ENCODE assay signal across 8 mouse cellular contexts in the genomic region with DNA sequence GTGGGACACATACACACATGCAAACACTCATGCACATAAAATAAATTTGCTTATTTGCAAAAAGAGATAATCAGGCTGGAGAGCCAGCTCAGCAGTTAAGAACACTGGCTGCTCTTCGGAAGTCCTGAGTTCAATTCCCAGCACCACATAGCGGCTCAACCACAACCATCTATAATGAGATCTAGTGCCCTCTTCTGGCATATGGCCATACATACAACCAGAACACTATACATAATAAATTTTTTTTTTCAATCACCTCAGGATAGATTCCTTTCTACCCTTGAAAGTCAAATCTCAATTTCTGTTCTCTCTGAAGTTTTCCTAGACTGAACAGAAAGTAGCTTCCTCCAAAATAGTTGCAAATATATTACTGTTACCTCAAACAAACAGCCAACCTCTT. TPM values are rescaled to one million over a fixed set of nuclear protein-coding genes. Genes with fewer than 3 reads are reported as not detected.
A peak's percentile ranks its signal among the peaks of the same experiment; 100 is the strongest.
DNase-seq lines count a peak whose midpoint lies in the region; ATAC-seq and TF ChIP-seq lines count a peak whose summit lies in the region.

No protein-coding gene starts in this region.

- WGBS in heart, embryonic 12.5 days = 94% methylated on average over 2 of the region's 2 CpGs
- 98% methylated on average over 2 of the region's 2 CpGs for WGBS in hindbrain, embryonic 12.5 days
- 89% methylated on average over 2 of the region's 2 CpGs for WGBS in liver, postnatal 0 days (ENCODE audit: insufficient replicate concordance)

- DNase-seq in heart, postnatal 14 days = no peak
- DNase-seq in CH12.LX (ENCODE audit: extremely low read depth) = no peak
- no peak for DNase-seq in liver, postnatal 0 days
- no peak for DNase-seq in frontal cortex, adult 2 months (ENCODE audit: extremely low spot score in 1 of 2, low spot score in 1 of 2)
- DNase-seq in gastrocnemius, postnatal 25 days = no peak
- DNase-seq in left cerebral cortex, postnatal 36 days (ENCODE audit: low spot score in 2 of 2) = no peak

- H3K27ac ChIP-seq in heart, embryonic 12.5 days (ENCODE audit: poor library complexity, severe bottlenecking) = no peak overlapping the region
- H3K27ac ChIP-seq in CH12.LX (ENCODE audit: insufficient read depth, low read depth) = no peak overlapping the region
- no peak overlapping the region for H3K27ac ChIP-seq in hindbrain, embryonic 12.5 days
- H3K27ac ChIP-seq in liver, postnatal 0 days (ENCODE audit: low read depth) = no peak overlapping the region

- TF ChIP-seq POLR2A in CH12.LX (IDR thresholded peaks at IDR 0.05; ENCODE audit: low read depth, low read length) = no peak

- TF ChIP-seq EP300 in CH12.LX (IDR thresholded peaks at IDR 0.05; ENCODE audit: low read length) = no peak
- TF ChIP-seq EP300 in liver, postnatal 0 days (IDR thresholded peaks at IDR 0.05; ENCODE audit: low read depth) = no peak

- H3K79me2 ChIP-seq in CH12.LX (replicated peaks; ENCODE audit: control insufficient read depth, extremely low read depth, insufficient read depth, poor library complexity, severe bottlenecking) = peaks cover 7% of the 10 kb centered on the region; the same call in 1 of the 2 replicates

- H3K9me3 ChIP-seq in heart, embryonic 12.5 days (replicated peaks) = no peaks in the 10 kb centered on the region; the same call in 1 of the 2 replicates
- H3K9me3 ChIP-seq in CH12.LX (replicated peaks; ENCODE audit: low read length) = no peaks in the 10 kb centered on the region
- H3K9me3 ChIP-seq in hindbrain, embryonic 12.5 days (replicated peaks) = no peaks in the 10 kb centered on the region
- no peaks in the 10 kb centered on the region for H3K9me3 ChIP-seq in liver, postnatal 0 days (ENCODE audit: low read length)

- no peak for TF ChIP-seq RAD21 in CH12.LX (IDR thresholded peaks at IDR 0.05; ENCODE audit: low read depth, low read length)

- intact Hi-C loops in heart, postnatal 14 days (cut with DNase I) = no loop called here
- intact Hi-C loops in left cerebral cortex, postnatal 36 days (cut with DNase I) = loop anchor here (5.0 kb wide), 1 partner anchor 33 kb away; the partner anchor contains the start of gene Srp68

- H3K27me3 ChIP-seq in heart, embryonic 12.5 days (replicated peaks) = no peaks in the 10 kb centered on the region
- no peaks in the 10 kb centered on the region for H3K27me3 ChIP-seq in CH12.LX (replicated peaks)
- H3K27me3 ChIP-seq in hindbrain, embryonic 12.5 days = 0 out of 2 replicates have a peak, but pooled peaks cover 3% of the 10 kb centered on the region
- H3K27me3 ChIP-seq in liver, postnatal 0 days (ENCODE audit: insufficient read depth, low read length) = no peaks in the 10 kb centered on the region

- H3K9ac ChIP-seq in heart, embryonic 12.5 days = no peak overlapping the region
- no peak overlapping the region; the same call in 1 of the 2 replicates for H3K9ac ChIP-seq in CH12.LX (ENCODE audit: insufficient read depth, low read depth)
- H3K9ac ChIP-seq in hindbrain, embryonic 12.5 days = no peak overlapping the region
- H3K9ac ChIP-seq in liver, postnatal 0 days (replicated peaks) = peak overlapping the region; percentile 72; the same call in 1 of the 2 replicates

- peaks cover 48% of the 10 kb centered on the region for H3K36me3 ChIP-seq in heart, embryonic 12.5 days
- peaks cover 33 to 48% of the 10 kb centered on the region in 2 experiments for H3K36me3 ChIP-seq in CH12.LX (replicated peaks in 1 of 2; ENCODE audit: control insufficient read depth in 1 of 2, insufficient read depth in 1 of 2, low read length in 1 of 2)
- peaks cover 45% of the 10 kb centered on the region for H3K36me3 ChIP-seq in hindbrain, embryonic 12.5 days
- peaks cover 34% of the 10 kb centered on the region for H3K36me3 ChIP-seq in liver, postnatal 0 days (replicated peaks; ENCODE audit: insufficient read depth, low read length)

- no peak for ATAC-seq in heart, embryonic 12.5 days (ENCODE audit: insufficient number of reproducible peaks, low FRiP score)
- ATAC-seq in hindbrain, embryonic 12.5 days (ENCODE audit: low FRiP score) = no peak
- ATAC-seq in liver, postnatal 0 days = no peak

- H3K4me1 ChIP-seq in heart, embryonic 12.5 days (replicated peaks) = peaks cover 6% of the 10 kb centered on the region
- peaks cover 15 to 34% of the 10 kb centered on the region in 2 experiments for H3K4me1 ChIP-seq in CH12.LX (ENCODE audit: control insufficient read depth in 1 of 2, insufficient read depth in 2 of 2)
- H3K4me1 ChIP-seq in hindbrain, embryonic 12.5 days = peaks cover 6% of the 10 kb centered on the region
- H3K4me1 ChIP-seq in liver, postnatal 0 days (ENCODE audit: insufficient read depth) = peaks cover 14% of the 10 kb centered on the region

- dilution Hi-C loops in CH12.LX (cut with MboI; ENCODE audit: extremely low pct_ligation_motif_present, extremely low pct_unique_long_range_greater_than_20kb, low sequenced_read_pairs) = no loop called here

- TF ChIP-seq CTCF in CH12.LX (conservative IDR thresholded peaks at IDR 0.05 in 1 of 2, IDR thresholded peaks at IDR 0.05 in 1 of 2; ENCODE audit: low read depth in 2 of 2, low read length in 2 of 2) = peak in 1 of 2 experiments; percentile 38; a peak in 2 of 4 replicates
- TF ChIP-seq CTCF in liver, postnatal 0 days (IDR thresholded peaks at IDR 0.05; ENCODE audit: low read depth) = peak; percentile 23; the same call in 1 of the 2 replicates

- peak overlapping the region; percentile 91; the same call in 1 of the 2 replicates for H3K4me2 ChIP-seq in heart, embryonic 12.5 days
- H3K4me2 ChIP-seq in CH12.LX (ENCODE audit: insufficient read depth, low read depth, poor library complexity, severe bottlenecking) = peak overlapping the region; percentile 97
- peak overlapping the region; percentile 80 for H3K4me2 ChIP-seq in hindbrain, embryonic 12.5 days (replicated peaks)
- H3K4me2 ChIP-seq in liver, postnatal 0 days (ENCODE audit: low read depth, low read length) = peak overlapping the region; percentile 81; the same call in 1 of the 2 replicates

- no peak overlapping the region for H3K4me3 ChIP-seq in heart, embryonic 12.5 days
- peak overlapping the region in 1 of 3 experiments; percentile 93 for H3K4me3 ChIP-seq in CH12.LX (replicated peaks in 1 of 3; ENCODE audit: low read depth in 2 of 3, low read length in 2 of 3, poor library complexity in 1 of 3)
- peak overlapping the region; percentile 72; the same call in 1 of the 2 replicates for H3K4me3 ChIP-seq in hindbrain, embryonic 12.5 days
- H3K4me3 ChIP-seq in liver, postnatal 0 days (ENCODE audit: low read depth, low read length) = peak overlapping the region; percentile 77

- in situ Hi-C loops in CH12.LX (cut with MboI; ENCODE audit: low pct_ligation_motif_present, low pct_unique_long_range_greater_than_20kb, low sequenced_read_pairs) = no loop called here

TF ChIP-seq in CH12.LX, 34 proteins besides CTCF, POLR2A, EP300 and RAD21 (continues in another document):
- no peak for TF ChIP-seq ZC3H11A (IDR thresholded peaks at IDR 0.05; ENCODE audit: low read depth, low read length)

RNA-seq across cellular contexts. Expression of gene Exoc7, which starts 1.6 kb away (rescaled TPM):
- polyA plus RNA-seq in heart, embryonic 12.5 days (2016; fragmentation: Nextera tagmentation; extraction: Ambion mirVana) = 47.8 and 51.3 TPM in 2 replicates
- 10 to 100 TPM; 44.3 to 52.3 TPM for total RNA-seq in heart, postnatal 14 days (2021)
- 34.0 and 42.1 TPM in 2 replicates for total RNA-seq in CH12.LX (2012; rRNA removed)
- total RNA-seq in CH12.LX (2014; rRNA removed) = 32.2 and 38.8 TPM in 2 replicates
- 51.8 and 57.6 TPM in 2 replicates for polyA plus RNA-seq in CH12.LX (2012; ENCODE audit: insufficient read length, low read depth)
- 82.8 and 89.1 TPM in 2 replicates for polyA plus RNA-seq in hindbrain, embryonic 12.5 days (2016; fragmentation: Nextera tagmentation; extraction: Ambion mirVana)
- 18.1 and 18.4 TPM in 2 replicates for polyA plus RNA-seq in liver, postnatal 0 days (2015; fragmentation: Nextera tagmentation; extraction: Ambion mirVana)
- polyA plus RNA-seq in frontal cortex, adult 2 months (2012; rRNA removed) = 89.7 and 97.5 TPM in 2 replicates
- 10 to 100 TPM; 66.5 to 69.1 TPM for total RNA-seq in gastrocnemius, postnatal 25 days (2021)
- 100 to 1,000 TPM in 1 of 2 experiments, 10 to 100 TPM in 1; 93.0 to 100 TPM for total RNA-seq in left cerebral cortex, postnatal 36 days (2021)

RNA-seq across cellular contexts. Expression of gene Galr2, which starts 24.7 kb away (rescaled TPM):
- polyA plus RNA-seq in heart, embryonic 12.5 days (2016; fragmentation: Nextera tagmentation; extraction: Ambion mirVana) = 0.09 TPM in 1 of 2 replicates, not detected in the other
- not detected for total RNA-seq in heart, postnatal 14 days (2021)
- total RNA-seq in CH12.LX (2012; rRNA removed) (0.38 and 0.85 TPM in 2 replicates), CH12.LX (2014; rRNA removed) (0.21 TPM in 1 of 2 replicates, not detected in the other)
- 1.6 and 1.7 TPM in 2 replicates for polyA plus RNA-seq in CH12.LX (2012; ENCODE audit: insufficient read length, low read depth)
- polyA plus RNA-seq in hindbrain, embryonic 12.5 days (2016; fragmentation: Nextera tagmentation; extraction: Ambion mirVana) = 0.53 and 0.56 TPM in 2 replicates
- not detected in 2 replicates for polyA plus RNA-seq in liver, postnatal 0 days (2015; fragmentation: Nextera tagmentation; extraction: Ambion mirVana)
- polyA plus RNA-seq in frontal cortex, adult 2 months (2012; rRNA removed) = not detected in 2 replicates
- total RNA-seq in gastrocnemius, postnatal 25 days (2021) = under 1 TPM in 1 of 2 experiments, not detected in 1; 0.31 TPM
- total RNA-seq in left cerebral cortex, postnatal 36 days (2021) = not detected

RNA-seq across cellular contexts. Expression of gene Foxj1, which starts 29.8 kb away (rescaled TPM):
- 0.15 and 0.40 TPM in 2 replicates for polyA plus RNA-seq in heart, embryonic 12.5 days (2016; fragmentation: Nextera tagmentation; extraction: Ambion mirVana)
- total RNA-seq in heart, postnatal 14 days (2021) = 1 to 10 TPM in 1 of 2 experiments, under 1 TPM in 1; 0.07 to 1.5 TPM
- total RNA-seq in CH12.LX (2012; rRNA removed) = 0.67 and 2.6 TPM in 2 replicates
- 2.0 and 3.0 TPM in 2 replicates for total RNA-seq in CH12.LX (2014; rRNA removed)
- 0.12 and 0.26 TPM in 2 replicates for polyA plus RNA-seq in CH12.LX (2012; ENCODE audit: insufficient read length, low read depth)
- 27.2 and 28.2 TPM in 2 replicates for polyA plus RNA-seq in hindbrain, embryonic 12.5 days (2016; fragmentation: Nextera tagmentation; extraction: Ambion mirVana)
- 0.07 and 0.14 TPM in 2 replicates for polyA plus RNA-seq in liver, postnatal 0 days (2015; fragmentation: Nextera tagmentation; extraction: Ambion mirVana)
- 4.6 and 5.6 TPM in 2 replicates for polyA plus RNA-seq in frontal cortex, adult 2 months (2012; rRNA removed)
- under 1 TPM in 1 of 2 experiments, not detected in 1; 0.27 TPM for total RNA-seq in gastrocnemius, postnatal 25 days (2021)
- total RNA-seq in left cerebral cortex, postnatal 36 days (2021) = 1 to 10 TPM; 5.0 to 5.2 TPM

RNA-seq across cellular contexts. Expression of gene Srp68, which starts 31.4 kb away (rescaled TPM):
- 73.9 and 74.8 TPM in 2 replicates for polyA plus RNA-seq in heart, embryonic 12.5 days (2016; fragmentation: Nextera tagmentation; extraction: Ambion mirVana)
- 10 to 100 TPM; 54.4 to 55.6 TPM for total RNA-seq in heart, postnatal 14 days (2021)
- total RNA-seq in CH12.LX (2012; rRNA removed) (74.7 and 78.1 TPM in 2 replicates), CH12.LX (2014; rRNA removed) (49.3 and 53.2 TPM in 2 replicates)
- 174 and 184 TPM in 2 replicates for polyA plus RNA-seq in CH12.LX (2012; ENCODE audit: insufficient read length, low read depth)
- polyA plus RNA-seq in hindbrain, embryonic 12.5 days (2016; fragmentation: Nextera tagmentation; extraction: Ambion mirVana) = 85.2 and 88.0 TPM in 2 replicates
- 20.9 and 23.8 TPM in 2 replicates for polyA plus RNA-seq in liver, postnatal 0 days (2015; fragmentation: Nextera tagmentation; extraction: Ambion mirVana)
- polyA plus RNA-seq in frontal cortex, adult 2 months (2012; rRNA removed) = 63.4 and 63.9 TPM in 2 replicates
- 10 to 100 TPM; 65.8 to 75.9 TPM for total RNA-seq in gastrocnemius, postnatal 25 days (2021)
- 10 to 100 TPM; 66.6 to 70.6 TPM for total RNA-seq in left cerebral cortex, postnatal 36 days (2021)
